Mouse (Mus musculus) stomach, embryonic 14.5 days (tissue): ENCODE data around the gene Kcnd3. TPM values are rescaled to one million over a fixed set of nuclear protein-coding genes. Genes with fewer than 3 reads are reported as not detected.

Experiments used
- ATAC-seq: fragments of 200-750 bp; cut with Nextera tagmentation; 2 replicates; pipeline ENCODE4 v1.8.0; 2017; ENCODE audit warnings: low read depth, moderate TSS enrichment; ENCODE audit not compliant: insufficient number of reproducible peaks, insufficient read depth, low FRiP score
- H3K27ac ChIP-seq: fragments of 300-500 bp; sonication (generic); 2 replicates; pipeline ENCODE4 v1.5.1; 2014; ENCODE audit warnings: mild to moderate bottlenecking, low read length, moderate library complexity, mixed read lengths
- H3K27me3 ChIP-seq: fragments of 300-500 bp; sonication (generic); 2 replicates; pipeline ENCODE4 v1.6.1; 2014; ENCODE audit warnings: low read length, control low read depth, mixed read lengths; ENCODE audit not compliant: control insufficient read depth, insufficient read depth
- H3K36me3 ChIP-seq: fragments of 300-500 bp; sonication (generic); 2 replicates; pipeline ENCODE4 v1.6.1; 2014; ENCODE audit warnings: mild to moderate bottlenecking, control low read depth, low read length, moderate library complexity, mixed read lengths; ENCODE audit not compliant: control insufficient read depth, insufficient read depth
- H3K4me1 ChIP-seq: fragments of 300-500 bp; sonication (generic); 2 replicates; pipeline ENCODE4 v1.6.1; 2014; ENCODE audit warnings: low read length, control low read depth, mixed read lengths; ENCODE audit not compliant: control insufficient read depth, insufficient read depth
- H3K4me2 ChIP-seq: fragments of 300-500 bp; sonication (generic); replicated peaks from 2 replicates; pipeline ENCODE4 v1.6.1; 2014; ENCODE audit warnings: low read depth, low read length, control low read depth
- H3K4me3 ChIP-seq: fragments of 300-500 bp; sonication (generic); 2 replicates; pipeline ENCODE4 v1.5.1; 2014; ENCODE audit warnings: low read depth, low read length, control low read depth
- H3K9ac ChIP-seq: fragments of 300-500 bp; sonication (generic); replicated peaks from 2 replicates; pipeline ENCODE4 v1.6.1; 2014; ENCODE audit warnings: low read depth, mild to moderate bottlenecking, control low read depth, low read length, moderate library complexity, mixed read lengths
- H3K9me3 ChIP-seq: fragments of 300-500 bp; sonication (generic); 2 replicates; pipeline ENCODE4 v1.6.1; 2016; ENCODE audit warnings: low read depth, low read length, control low read depth; ENCODE audit not compliant: control insufficient read depth
- WGBS: fragments of 180-500 bp; shearing (Covaris S2); extraction: QIAGEN DNeasy Blood & Tissue Kit; methylation state at CpG from one replicate; pipeline ENCODE4 v1.1.7; 2014; 5-methylcytosine and 5-hydroxymethylcytosine counted together
- polyA plus RNA-seq: library from polyadenylated mRNA; unstranded; fragments of >200 nt; fragmentation: Nextera tagmentation; extraction: Ambion mirVana; gene quantifications from 2 replicates; pipeline ENCODE4 v1.2.1, GENCODE M21; 2014

Kcnd3 gene
- polyA plus RNA-seq, 1 experiment from 2014 or later: 14.4 TPM

DNA sequence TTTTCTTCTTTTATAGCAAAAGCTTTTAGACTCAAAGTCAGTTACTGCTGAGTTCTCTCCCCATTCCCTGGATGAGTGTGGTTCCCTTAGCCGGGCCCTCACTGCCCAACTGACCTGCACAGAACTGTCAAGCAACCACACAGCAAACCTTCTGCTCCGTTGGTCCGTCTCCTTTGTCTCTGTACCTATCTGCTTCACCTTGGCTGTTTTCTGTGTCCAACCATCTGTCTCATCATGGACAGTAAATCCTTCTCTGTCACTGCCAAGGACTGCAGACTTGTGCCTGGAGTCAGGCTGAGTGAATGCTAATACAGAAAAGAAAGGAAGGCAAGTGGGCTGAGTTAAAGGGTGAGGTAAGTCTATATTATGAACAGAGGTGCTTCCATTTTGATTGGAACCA lies 217.6 kb downstream of the Kcnd3 start:
- ATAC-seq: no peak
- WGBS: 90% methylated on average over 3 of the region's 3 CpGs
- H3K36me3 ChIP-seq: no peaks in the 10 kb centered on the region

DNA sequence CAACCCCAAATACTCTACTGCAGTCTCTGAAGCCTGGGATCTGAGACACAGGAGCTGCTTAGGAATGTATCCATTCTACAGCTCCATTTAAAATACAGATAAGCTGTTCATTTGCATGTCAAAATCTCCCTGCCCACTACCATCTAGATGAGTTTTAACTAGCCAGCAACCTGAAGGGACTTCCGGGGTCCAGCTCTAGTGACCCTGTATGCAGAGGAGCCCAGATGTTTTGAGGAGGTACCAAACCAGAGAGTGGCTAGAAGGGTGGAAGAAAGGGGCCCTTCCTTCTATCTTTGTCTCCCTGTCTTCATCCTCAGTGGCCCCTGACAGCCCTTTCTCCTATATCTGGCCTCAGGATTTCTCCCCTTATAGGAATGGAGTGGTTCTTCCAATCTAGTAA lies 218.7 kb downstream of the Kcnd3 start:
- Histone ChIP-seq H3K4me1 (no peaks in the 10 kb centered on the region), H3K36me3 (no peaks in the 10 kb centered on the region; the same call in 1 of the 2 replicates), H3K4me3 (no peak overlapping the region), H3K27me3 (no peaks in the 10 kb centered on the region), H3K27ac (no peak overlapping the region), H3K9me3 (no peaks in the 10 kb centered on the region), H3K9ac (no peak overlapping the region), H3K4me2 (no peak overlapping the region)
- no peak for ATAC-seq
- WGBS: 79% methylated on average over 1 of the region's 1 CpGs

More for the DNA sequence above, 217.6 kb downstream of the Kcnd3 start:
- Histone ChIP-seq H3K27me3 (no peaks in the 10 kb centered on the region), H3K4me3 (no peak overlapping the region), H3K9ac (no peak overlapping the region), H3K4me2 (no peak overlapping the region), H3K27ac (no peak overlapping the region), H3K4me1 (no peaks in the 10 kb centered on the region), H3K9me3 (no peaks in the 10 kb centered on the region)

DNA sequence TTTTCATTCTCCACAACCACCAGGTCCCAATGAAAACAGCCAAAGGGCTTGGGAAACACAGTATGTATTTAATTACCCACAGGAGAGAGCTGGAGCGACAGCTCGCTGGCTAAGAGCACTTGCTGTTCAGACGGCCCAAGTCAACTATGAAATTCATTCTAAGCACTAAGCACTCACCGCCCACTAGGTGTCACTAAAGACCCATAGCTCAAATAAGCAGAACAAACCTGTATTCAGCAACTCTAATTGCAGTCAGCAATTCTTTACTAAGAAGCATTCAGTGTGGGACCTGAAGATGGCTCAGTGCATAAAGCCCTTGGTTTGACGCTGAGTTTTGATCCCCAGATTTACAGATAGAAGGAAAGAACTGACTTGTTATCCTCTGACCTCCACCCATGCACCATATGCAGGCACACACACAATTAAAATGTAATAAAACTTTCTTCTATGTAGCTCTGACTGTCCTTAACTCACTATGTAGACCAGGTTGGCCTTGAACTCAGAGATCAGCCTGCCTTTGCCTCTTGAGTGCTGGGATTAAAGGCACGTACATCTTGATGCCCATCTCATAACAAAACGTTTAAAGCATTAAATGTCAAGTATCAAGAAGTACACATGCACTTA lies 222.6 kb downstream of the Kcnd3 start:
- ATAC-seq: 0 out of 2 replicates have a peak, but pooled peaks have one; percentile 37

DNA sequence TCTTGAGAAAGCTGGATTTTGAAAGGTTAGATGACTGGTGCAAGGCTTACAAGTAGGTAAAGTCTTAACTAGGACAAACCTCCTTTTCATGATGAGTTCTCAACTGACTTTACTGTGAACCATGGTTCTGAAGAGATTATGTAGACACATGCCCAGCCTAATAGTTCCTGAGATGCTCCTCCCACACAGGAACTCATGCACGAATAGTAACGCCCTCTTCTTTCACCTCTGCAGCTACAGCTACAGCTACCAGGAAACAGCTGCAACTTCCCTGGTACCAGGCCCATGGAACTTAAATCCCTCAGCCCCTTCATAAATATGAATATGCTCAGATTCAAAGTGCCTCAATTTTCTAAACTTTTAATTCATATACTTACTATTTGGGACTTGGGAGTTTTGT lies 223.8 kb downstream of the Kcnd3 start:
- Histone ChIP-seq H3K27me3 (no peaks in the 10 kb centered on the region), H3K9ac (no peak overlapping the region), H3K9me3 (no peaks in the 10 kb centered on the region), H3K27ac (no peak overlapping the region), H3K36me3 (peaks cover 24% of the 10 kb centered on the region), H3K4me3 (no peak overlapping the region), H3K4me1 (no peaks in the 10 kb centered on the region), H3K4me2 (no peak overlapping the region)
- 39% methylated on average over 2 of the region's 2 CpGs for WGBS
- no peak for ATAC-seq

More for the DNA sequence above, 222.6 kb downstream of the Kcnd3 start:
- no peak overlapping the region for H3K4me3 ChIP-seq
- H3K27me3 ChIP-seq: no peaks in the 10 kb centered on the region
- H3K9ac ChIP-seq: no peak overlapping the region
- WGBS: 17% methylated on average over 7 of the region's 7 CpGs
- H3K36me3 ChIP-seq: peaks cover 17% of the 10 kb centered on the region
- no peaks in the 10 kb centered on the region for H3K4me1 ChIP-seq
- H3K4me2 ChIP-seq: no peak overlapping the region
- no peaks in the 10 kb centered on the region for H3K9me3 ChIP-seq
- no peak overlapping the region for H3K27ac ChIP-seq

DNA sequence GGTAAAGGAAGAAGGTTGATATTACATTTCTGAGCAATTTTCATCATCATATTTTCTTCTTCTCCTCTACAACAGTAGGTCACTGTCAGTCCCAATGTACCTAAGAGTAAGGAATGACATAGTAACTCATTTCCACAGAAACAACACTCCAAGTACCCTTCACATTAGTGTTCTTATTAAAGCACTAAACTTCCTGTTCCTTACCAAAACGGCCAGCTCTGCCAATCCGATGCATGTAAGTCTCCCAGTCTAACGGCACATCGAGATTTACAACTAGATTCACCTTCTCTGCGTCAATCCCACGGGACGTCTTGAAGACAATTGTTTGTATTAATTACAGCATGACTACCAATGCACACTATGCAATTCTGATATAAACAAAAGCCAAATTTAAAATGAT lies 228.2 kb downstream of the Kcnd3 start:
- Histone ChIP-seq H3K36me3 (peaks cover 34% of the 10 kb centered on the region), H3K27me3 (no peaks in the 10 kb centered on the region), H3K9ac (no peak overlapping the region), H3K9me3 (no peaks in the 10 kb centered on the region), H3K4me1 (no peaks in the 10 kb centered on the region), H3K4me2 (no peak overlapping the region), H3K4me3 (no peak overlapping the region), H3K27ac (no peak overlapping the region)
- no peak for ATAC-seq
- WGBS: 91% methylated on average over 7 of the region's 7 CpGs

DNA sequence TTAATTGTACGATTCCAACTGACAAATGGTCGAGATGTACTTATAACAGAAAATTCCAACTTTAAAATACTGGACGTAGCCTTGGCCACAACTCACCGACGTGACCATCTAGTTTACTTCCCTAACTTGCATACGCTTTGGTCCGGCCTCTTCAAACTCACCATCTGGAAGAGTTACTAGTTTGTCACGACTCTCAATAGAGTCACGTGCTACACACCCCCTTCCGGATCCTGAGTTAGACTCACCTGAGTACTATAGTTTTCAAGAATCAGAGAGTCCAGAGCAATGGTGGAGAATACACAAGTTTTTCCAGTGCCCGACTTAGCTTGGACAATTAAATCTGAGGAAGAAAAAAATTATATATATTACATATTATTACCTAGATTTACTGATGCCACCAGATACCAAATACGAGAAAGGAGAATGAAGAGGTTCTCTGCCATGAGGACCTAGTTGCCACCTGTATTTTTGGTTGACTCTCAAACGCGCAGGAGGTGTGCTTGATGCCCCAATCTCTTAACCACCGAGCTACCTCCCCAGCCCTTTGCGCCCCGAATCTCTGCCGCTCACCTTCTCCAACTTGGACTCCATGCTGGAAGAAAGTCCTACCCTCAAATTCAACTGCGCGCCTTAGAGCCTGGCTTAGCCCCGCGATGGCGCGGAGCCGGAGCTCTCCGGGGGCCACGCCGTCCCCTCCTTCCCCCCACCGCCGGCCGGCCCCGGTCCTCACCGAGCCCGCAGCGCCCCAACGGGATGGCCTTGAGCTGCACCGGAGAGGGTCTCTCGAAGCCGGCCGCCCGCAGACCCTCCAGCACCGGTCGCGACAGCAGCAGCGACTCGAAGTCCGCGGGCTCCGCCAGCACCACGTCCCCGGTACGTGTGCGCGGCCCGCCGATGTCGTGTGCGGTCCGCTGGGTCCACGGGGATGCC lies 234.5 kb downstream of the Kcnd3 start:
- H3K4me3 ChIP-seq: peak overlapping the region; percentile 66
- H3K4me1 ChIP-seq: peaks cover 4% of the 10 kb centered on the region; the same call in 1 of the 2 replicates
- peak; percentile 78 for ATAC-seq
- no peaks in the 10 kb centered on the region for H3K9me3 ChIP-seq
- WGBS: 7% methylated on average over 60 of the region's 60 CpGs
- H3K4me2 ChIP-seq: peak overlapping the region; percentile 60
- H3K27ac ChIP-seq: 0 out of 2 replicates have a peak overlapping the region, but pooled peaks have one; percentile 4
- peaks cover 10% of the 10 kb centered on the region for H3K36me3 ChIP-seq
- no peaks in the 10 kb centered on the region for H3K27me3 ChIP-seq
- peak overlapping the region; percentile 83 for H3K9ac ChIP-seq

DNA sequence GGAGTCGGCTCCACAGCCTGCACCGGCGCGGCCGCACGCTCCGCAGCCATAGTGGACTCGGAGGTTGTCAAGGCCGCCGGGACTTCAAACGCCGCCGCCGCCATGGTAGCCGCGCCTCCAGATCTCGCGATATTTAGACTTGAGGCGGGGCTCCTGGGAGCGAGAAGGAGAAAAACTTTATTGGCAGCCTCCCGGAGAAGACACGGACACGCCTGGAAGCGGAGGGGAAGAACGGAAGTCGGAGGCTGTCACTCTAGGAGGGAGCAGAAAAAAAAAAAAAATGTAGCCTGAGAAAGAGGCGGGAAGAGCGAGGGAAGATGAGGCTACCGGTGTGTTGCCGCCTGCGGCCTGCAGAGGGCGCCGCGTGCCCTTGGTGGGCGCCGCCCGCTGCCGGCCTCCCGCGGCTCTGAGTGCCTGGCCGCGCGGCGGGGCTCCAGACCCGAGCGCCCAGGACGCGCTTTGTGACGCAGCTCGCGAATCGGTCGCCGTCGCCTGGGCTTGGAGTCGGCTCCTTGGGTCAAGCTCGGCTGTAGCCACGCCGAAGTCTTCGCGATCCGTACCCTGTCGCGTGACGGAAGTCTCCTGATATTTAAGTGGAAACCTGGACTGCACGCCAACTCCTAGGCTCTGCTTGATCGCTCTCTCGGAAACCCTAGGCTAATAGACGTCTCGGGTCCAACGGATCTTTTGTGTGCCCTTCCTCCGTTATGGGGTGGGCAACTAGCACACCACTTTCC lies 235.4 kb downstream of the Kcnd3 start, which contains the start of gene Ddx20:
Ddx20 (minus strand) TSS at position 251 of the 737 bp plus-strand sequence.
- Histone ChIP-seq H3K9me3 (no peaks in the 10 kb centered on the region), H3K36me3 (peaks cover 10% of the 10 kb centered on the region), H3K4me1 (peaks cover 4% of the 10 kb centered on the region; the same call in 1 of the 2 replicates), H3K4me2 (peak within 1 kb of the TSS; percentile 60), H3K4me3 (peak within 1 kb of the TSS; percentile 66), H3K9ac (peak within 1 kb of the TSS; percentile 83), H3K27me3 (no peaks in the 10 kb centered on the region), H3K27ac (peak within 1 kb of the TSS; percentile 44; the same call in 1 of the 2 replicates)
- peak; percentile 96 for ATAC-seq
- under 1% methylated on average over 67 of the region's 72 CpGs for WGBS

DNA sequence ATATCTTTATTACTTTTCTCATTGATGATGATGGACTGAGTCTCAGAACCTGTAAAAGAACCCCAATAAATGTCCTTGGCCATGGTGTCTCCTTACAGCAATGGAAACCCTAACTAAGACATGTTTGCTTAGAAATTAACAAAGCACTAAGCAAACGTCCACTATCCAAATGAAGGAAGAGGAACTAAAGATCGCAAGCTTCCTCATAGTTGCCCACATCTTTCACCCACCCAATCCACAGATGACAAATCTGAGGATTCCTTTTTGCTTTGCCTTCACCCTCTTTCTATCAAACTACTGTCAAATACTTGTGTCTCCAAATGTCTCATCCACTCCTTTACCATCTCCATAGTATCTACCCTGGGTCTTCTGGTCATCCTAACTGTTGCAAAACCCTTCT lies 236.4 kb downstream of the Kcnd3 start:
- Histone ChIP-seq H3K36me3 (peaks cover 6% of the 10 kb centered on the region), H3K9ac (no peak overlapping the region), H3K27ac (no peak overlapping the region), H3K4me1 (peaks cover 4% of the 10 kb centered on the region; the same call in 1 of the 2 replicates), H3K4me3 (no peak overlapping the region), H3K9me3 (no peaks in the 10 kb centered on the region), H3K4me2 (no peak overlapping the region), H3K27me3 (no peaks in the 10 kb centered on the region)
- WGBS: 85% methylated on average over 2 of the region's 2 CpGs
- ATAC-seq: no peak
